Mouse (Mus musculus) kidney, postnatal 0 days (tissue): ENCODE data around the gene Smurf1. TPM values are rescaled to one million over a fixed set of nuclear protein-coding genes. Genes with fewer than 3 reads are reported as not detected.

ENCODE experiments used
- ATAC-seq: fragments of 200-750 bp; cut with Nextera tagmentation; replicated peaks from 2 replicates; pipeline ENCODE4 v1.8.0; 2017; ENCODE audit warnings: low read depth, moderate number of reproducible peaks, moderate TSS enrichment, moderate library complexity; ENCODE audit not compliant: low FRiP score
- DNase-seq: peaks from one replicate; pipeline ENCODE4 v3.0.0-alpha.2; 2016; ENCODE audit warnings: low spot score
- H3K27ac ChIP-seq: fragments of 300-500 bp; sonication (generic); 2 replicates; pipeline ENCODE4 v1.5.1; 2014; ENCODE audit warnings: mild to moderate bottlenecking
- H3K27me3 ChIP-seq: fragments of 300-500 bp; sonication (generic); 2 replicates; pipeline ENCODE4 v1.6.1; 2014; ENCODE audit warnings: low read length, mixed read lengths; ENCODE audit not compliant: insufficient read depth
- H3K36me3 ChIP-seq: fragments of 300-500 bp; sonication (generic); 2 replicates; pipeline ENCODE4 v1.6.1; 2014; ENCODE audit warnings: low read length, mixed read lengths; ENCODE audit not compliant: insufficient read depth
- H3K4me1 ChIP-seq: fragments of 300-500 bp; sonication (generic); replicated peaks from 2 replicates; pipeline ENCODE4 v1.6.1; 2014; ENCODE audit warnings: antibody characterized with exemption, low read length, mixed read lengths; ENCODE audit not compliant: insufficient read depth
- H3K4me2 ChIP-seq: fragments of 300-500 bp; sonication (generic); 2 replicates; pipeline ENCODE4 v1.6.1; 2014; ENCODE audit warnings: mild to moderate bottlenecking, low read length, moderate library complexity, mixed read lengths
- H3K4me3 ChIP-seq: fragments of 300-500 bp; sonication (generic); replicated peaks from 2 replicates; pipeline ENCODE4 v1.5.1; 2014; ENCODE audit warnings: low read depth, low read length
- H3K9ac ChIP-seq: fragments of 300-500 bp; sonication (generic); 2 replicates; pipeline ENCODE4 v1.6.1; 2014; ENCODE audit warnings: low read depth, low read length
- H3K9me3 ChIP-seq: fragments of 300-500 bp; sonication (generic); replicated peaks from 2 replicates; pipeline ENCODE4 v1.6.1; 2016; ENCODE audit warnings: low read length, inconsistent platforms, mixed read lengths
- CTCF ChIP-seq: IDR thresholded peaks from 2 replicates; pipeline ENCODE4 v1.5.1; 2016; ENCODE audit warnings: antibody characterized with exemption, low read depth, mild to moderate bottlenecking, moderate library complexity
- whole genome bisulfite sequencing: fragments of 180-500 bp; shearing (Covaris S2); extraction: QIAGEN DNeasy Blood & Tissue Kit; methylation state at CpG from one replicate; pipeline ENCODE4 v1.1.7; 2014; 5-methylcytosine and 5-hydroxymethylcytosine counted together
- polyA plus RNA-seq: library from polyadenylated mRNA; unstranded; fragments of >200 nt; fragmentation: Nextera tagmentation; extraction: Ambion mirVana; gene quantifications from 2 replicates; pipeline ENCODE4 v1.2.1, GENCODE M21; 2015

Gene Smurf1
- 12.6 and 13.4 TPM in 2 replicates for polyA plus RNA-seq

DNA sequence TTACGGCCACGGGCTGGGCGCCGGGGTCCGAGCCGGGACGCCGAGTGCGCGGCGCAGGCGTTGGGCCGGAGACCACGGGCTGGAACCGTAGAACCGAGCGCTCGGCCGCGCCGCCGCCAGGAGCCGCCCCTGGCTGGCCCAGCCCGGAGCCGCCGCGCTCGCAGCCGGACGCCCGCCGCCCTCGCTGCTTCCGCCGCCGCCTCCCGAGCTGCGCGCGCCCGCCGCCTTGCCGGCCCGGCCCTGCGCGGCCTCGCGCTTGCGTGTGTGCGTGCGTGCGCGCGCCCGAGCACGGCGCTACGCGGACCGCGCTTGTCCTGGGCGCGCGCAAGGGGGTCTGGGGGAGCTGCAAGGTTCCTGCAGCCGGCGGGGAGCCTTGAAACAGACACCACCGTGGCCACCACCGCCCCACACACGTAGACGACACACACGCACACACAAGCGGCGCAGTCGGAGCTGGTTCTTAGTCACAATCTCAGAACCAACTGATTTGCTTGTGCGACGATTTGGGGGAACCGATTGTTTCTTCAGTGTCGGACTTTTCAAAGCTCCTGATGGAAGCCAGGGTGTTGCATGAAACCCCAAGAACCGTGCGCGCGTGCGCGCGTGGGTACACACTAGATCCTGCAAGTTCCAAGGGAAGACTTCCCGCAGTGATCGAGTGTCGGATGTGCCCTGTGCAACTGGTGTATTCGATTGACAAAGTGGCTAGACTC lies at the start of gene Smurf1:
TSS of gene Smurf1 (minus strand) at position 209 of the 713 bp plus-strand sequence.
- Histone ChIP-seq H3K4me3 (peak within 1 kb of the TSS; percentile 89), H3K27ac (peak within 1 kb of the TSS; percentile 99), H3K36me3 (no peaks in the 10 kb centered on the region), H3K9ac (peak within 1 kb of the TSS; percentile 99), H3K9me3 (no peaks in the 10 kb centered on the region), H3K27me3 (no peaks in the 10 kb centered on the region), H3K4me2 (peak within 1 kb of the TSS; percentile 67), H3K4me1 (peaks cover 5% of the 10 kb centered on the region; the same call in 1 of the 2 replicates)
- no peak for TF ChIP-seq CTCF
- peak; percentile 91 for DNase-seq
- peak; percentile 73 for ATAC-seq
- WGBS, result under 1% methylated on average over 54 of the region's 89 CpGs

DNA sequence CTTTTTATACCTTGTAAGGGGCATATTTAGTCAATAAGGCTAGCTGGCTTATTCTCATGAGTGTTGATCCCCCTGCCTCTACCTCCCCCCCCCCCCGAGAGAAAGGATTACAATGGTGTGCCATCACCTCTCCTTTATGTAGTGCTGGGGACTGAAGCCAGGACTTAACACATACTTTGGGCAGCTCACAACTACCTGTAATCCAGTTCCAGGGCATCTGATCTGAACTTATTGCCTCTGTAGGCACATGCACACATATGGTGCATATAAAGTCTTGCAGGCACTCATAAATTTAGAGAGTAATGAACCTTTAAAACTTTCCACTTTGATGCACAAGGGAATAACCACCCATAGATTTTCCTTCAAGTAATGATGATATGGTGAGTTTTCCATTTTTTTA lies 48.6 kb upstream of the Smurf1 start:
- no peak overlapping the region for H3K9ac ChIP-seq
- H3K4me3 ChIP-seq, result no peak overlapping the region
- no peaks in the 10 kb centered on the region for H3K36me3 ChIP-seq
- H3K27me3 ChIP-seq, result no peaks in the 10 kb centered on the region
- WGBS, result 85% methylated on average over 1 of the region's 1 CpGs
- no peaks in the 10 kb centered on the region for H3K4me1 ChIP-seq
- no peak for DNase-seq
- no peaks in the 10 kb centered on the region for H3K9me3 ChIP-seq
- no peak overlapping the region for H3K27ac ChIP-seq
- H3K4me2 ChIP-seq, result no peak overlapping the region
- no peak for TF ChIP-seq CTCF
- ATAC-seq, result no peak

DNA sequence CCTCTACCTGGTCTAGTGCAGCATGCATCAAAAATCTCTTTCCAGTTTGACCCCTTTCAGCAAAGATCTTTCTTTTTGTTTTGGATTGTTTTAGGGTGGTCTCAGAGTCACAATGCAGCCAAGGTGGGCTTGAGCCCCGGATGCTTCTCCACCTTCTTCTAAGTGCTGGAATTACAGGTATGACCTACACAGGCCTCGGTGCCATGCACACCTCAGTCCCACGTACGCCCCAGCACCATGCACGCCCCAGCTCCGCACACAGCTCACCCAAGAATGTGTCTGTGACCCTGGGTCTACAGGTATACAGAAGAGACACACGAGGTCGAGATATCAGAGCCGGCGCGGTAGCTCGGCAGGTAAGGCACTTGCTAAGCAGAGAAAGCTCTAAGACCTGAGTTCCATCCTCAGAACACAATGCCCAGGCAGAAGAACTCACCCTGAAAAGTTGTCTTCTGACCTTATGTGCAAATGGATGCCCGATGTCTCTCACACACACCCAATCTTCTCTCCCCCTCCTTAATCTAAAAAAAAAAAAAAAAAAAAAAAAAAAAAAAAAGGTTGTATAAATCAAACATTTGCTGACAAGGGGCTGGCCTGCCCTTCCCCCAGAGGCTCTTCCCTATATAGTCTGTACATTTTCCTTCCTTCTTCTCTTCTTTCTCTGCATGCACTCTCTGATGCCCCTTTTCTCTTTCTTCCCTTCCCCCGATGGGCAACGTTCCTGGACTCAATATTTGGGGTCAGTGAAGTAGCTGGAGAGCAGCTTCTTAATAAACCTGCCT lies 43.4 kb upstream of the Smurf1 start:
- 89% methylated on average over 15 of the region's 15 CpGs for WGBS
- H3K9me3 ChIP-seq, result no peaks in the 10 kb centered on the region
- no peak overlapping the region for H3K27ac ChIP-seq
- H3K4me2 ChIP-seq, result no peak overlapping the region
- H3K4me1 ChIP-seq, result no peaks in the 10 kb centered on the region
- H3K27me3 ChIP-seq, result no peaks in the 10 kb centered on the region
- ATAC-seq (no peak), DNase-seq (no peak)
- no peak overlapping the region for H3K4me3 ChIP-seq
- H3K36me3 ChIP-seq, result no peaks in the 10 kb centered on the region
- no peak overlapping the region for H3K9ac ChIP-seq
- no peak for TF ChIP-seq CTCF

DNA sequence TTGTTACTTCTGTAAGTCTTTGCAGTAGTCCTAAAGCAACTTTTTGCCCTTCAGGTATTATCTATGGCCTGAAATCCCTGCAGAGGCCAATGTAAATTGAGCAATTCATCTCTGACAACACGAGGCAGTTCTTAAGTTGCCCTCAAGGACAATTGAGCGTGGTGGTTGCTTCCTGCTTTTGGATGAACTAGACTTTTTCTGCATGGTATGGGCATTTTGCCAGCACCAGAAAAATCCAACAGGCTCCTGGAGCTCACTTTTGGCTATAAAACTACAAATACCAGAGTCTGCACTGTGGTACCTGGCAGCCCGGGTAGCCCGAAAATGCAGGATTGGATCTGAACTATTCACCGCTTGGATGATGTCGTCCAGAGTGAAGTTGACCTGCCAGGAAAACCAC lies 39.9 kb upstream of the Smurf1 start:
- Histone ChIP-seq H3K27ac (no peak overlapping the region), H3K9me3 (no peaks in the 10 kb centered on the region), H3K9ac (no peak overlapping the region), H3K4me2 (no peak overlapping the region), H3K27me3 (no peaks in the 10 kb centered on the region), H3K4me1 (no peaks in the 10 kb centered on the region), H3K4me3 (no peak overlapping the region), H3K36me3 (no peaks in the 10 kb centered on the region)
- ATAC-seq, result no peak
- 77% methylated on average over 6 of the region's 6 CpGs for WGBS
- DNase-seq, result no peak
- no peak for TF ChIP-seq CTCF

DNA sequence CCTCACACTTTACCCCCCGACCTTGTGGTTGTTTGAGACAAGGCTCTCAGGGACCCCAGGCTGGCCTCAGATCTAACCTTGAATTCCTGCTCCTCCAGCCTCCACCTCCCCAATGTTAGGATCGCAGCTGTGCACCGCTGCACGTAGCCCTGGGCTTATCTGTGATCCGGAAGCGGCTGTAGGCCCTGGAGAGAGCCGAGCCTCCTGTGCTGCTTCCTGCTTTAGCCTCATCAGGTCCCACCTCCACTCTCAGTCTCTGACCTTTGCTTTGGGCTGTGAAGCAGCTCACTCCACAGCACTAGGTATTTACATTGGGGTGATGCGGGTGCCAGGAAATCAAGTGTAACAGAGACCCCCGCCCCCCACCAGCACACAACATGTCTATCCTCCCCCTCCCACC lies 38.8 kb upstream of the Smurf1 start:
- 64% methylated on average over 9 of the region's 9 CpGs for WGBS
- Histone ChIP-seq H3K4me3 (no peak overlapping the region), H3K9me3 (no peaks in the 10 kb centered on the region), H3K27me3 (no peaks in the 10 kb centered on the region), H3K36me3 (no peaks in the 10 kb centered on the region), H3K4me1 (no peaks in the 10 kb centered on the region), H3K27ac (no peak overlapping the region), H3K9ac (no peak overlapping the region), H3K4me2 (no peak overlapping the region)
- no peak for TF ChIP-seq CTCF
- ATAC-seq, result no peak
- no peak for DNase-seq

DNA sequence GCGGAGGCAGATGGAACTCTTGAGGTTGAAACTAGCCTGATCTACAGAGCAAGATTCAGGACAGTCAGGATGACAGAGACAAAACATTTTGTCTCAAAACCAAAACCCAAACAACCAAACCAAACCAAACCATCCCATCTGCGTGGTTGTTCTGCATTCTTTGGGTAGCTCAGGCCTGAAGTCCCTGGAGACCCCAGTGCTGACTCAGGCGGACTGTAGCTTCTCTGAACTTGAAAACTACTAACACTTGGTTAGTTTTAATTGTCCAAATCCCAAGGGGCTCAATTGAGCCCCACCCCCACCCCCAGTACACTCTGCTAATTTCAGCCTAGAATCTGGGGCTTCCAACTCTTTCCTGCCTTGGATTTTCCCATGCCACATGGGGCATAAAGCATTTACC lies 37.7 kb upstream of the Smurf1 start:
- Histone ChIP-seq H3K4me1 (no peaks in the 10 kb centered on the region), H3K27ac (no peak overlapping the region), H3K9me3 (no peaks in the 10 kb centered on the region), H3K36me3 (no peaks in the 10 kb centered on the region), H3K9ac (no peak overlapping the region), H3K27me3 (no peaks in the 10 kb centered on the region), H3K4me3 (no peak overlapping the region), H3K4me2 (no peak overlapping the region)
- DNase-seq (no peak), ATAC-seq (no peak)
- 82% methylated on average over 3 of the region's 3 CpGs for WGBS
- TF ChIP-seq CTCF, result no peak
